Mouse (Mus musculus): Measurements from ENCODE around the gene Cutc.

The Cutc gene

GRCm38 (mm10) chr19:43753226-43753835, 535 bp downstream of the Cutc start:
- peak; percentile 87 for DNase-seq (ENCODE audit: low spot score)

GRCm38 (mm10) chr19:43754237-43754636, 1.4 kb downstream of the Cutc start:
- DNase-seq (ENCODE audit: low spot score) = no peak

- DNase-seq (ENCODE audit: low spot score) = no peak
Observed at GRCm38 (mm10) chr19:43754872-43755271, 2.1 kb downstream of the Cutc start.

- DNase-seq (ENCODE audit: low spot score) = peak; percentile 59
Observed at GRCm38 (mm10) chr19:43760504-43760903, 7.7 kb downstream of the Cutc start.

GRCm38 (mm10) chr19:43761543-43762256, 8.9 kb downstream of the Cutc start:
- DNase-seq (ENCODE audit: low spot score) = no peak

GRCm38 (mm10) chr19:43762410-43762809, 9.6 kb downstream of the Cutc start:
- DNase-seq (ENCODE audit: low spot score) = no peak

- no peak for DNase-seq (ENCODE audit: low spot score)
Observed at GRCm38 (mm10) chr19:43766451-43766850, 13.7 kb downstream of the Cutc start.

- DNase-seq (ENCODE audit: low spot score) = no peak
Observed at GRCm38 (mm10) chr19:43767549-43768322, 14.9 kb downstream of the Cutc start.

GRCm38 (mm10) chr19:43769366-43769960, 16.7 kb downstream of the Cutc start:
- DNase-seq (ENCODE audit: low spot score) = no peak

- DNase-seq (ENCODE audit: low spot score) = no peak
Observed at GRCm38 (mm10) chr19:43770584-43770983, 17.8 kb downstream of the Cutc start.

GRCm38 (mm10) chr19:43771499-43771969, 18.7 kb downstream of the Cutc start:
- no peak for DNase-seq (ENCODE audit: low spot score)

- no peak for DNase-seq (ENCODE audit: low spot score)
Observed at GRCm38 (mm10) chr19:43772311-43772710, 19.5 kb downstream of the Cutc start.

- no peak for DNase-seq (ENCODE audit: low spot score)
Observed at GRCm38 (mm10) chr19:43775433-43775832, 22.6 kb downstream of the Cutc start.

- DNase-seq (ENCODE audit: low spot score) = no peak
Observed at GRCm38 (mm10) chr19:43776561-43776960, 23.8 kb downstream of the Cutc start.

- DNase-seq (ENCODE audit: low spot score) = no peak
Observed at GRCm38 (mm10) chr19:43777308-43777707, 24.5 kb downstream of the Cutc start.

- no peak for DNase-seq (ENCODE audit: low spot score)
Observed at GRCm38 (mm10) chr19:43780391-43780790, 27.6 kb downstream of the Cutc start.

- no peak for DNase-seq (ENCODE audit: low spot score)
Observed at GRCm38 (mm10) chr19:43781980-43782379, 29.2 kb downstream of the Cutc start, which contains the start of gene Abcc2. TSS of gene Abcc2 (plus strand) at chr19:43782192.

- DNase-seq (ENCODE audit: low spot score) = no peak
Observed at GRCm38 (mm10) chr19:43784761-43785160, 32.0 kb downstream of the Cutc start.

GRCm38 (mm10) chr19:43786249-43787026, 33.6 kb downstream of the Cutc start:
- DNase-seq (ENCODE audit: low spot score) = no peak

- no peak for DNase-seq (ENCODE audit: low spot score)
Observed at GRCm38 (mm10) chr19:43789817-43790216, 37.0 kb downstream of the Cutc start.

- no peak for DNase-seq (ENCODE audit: low spot score)
Observed at GRCm38 (mm10) chr19:43792537-43792936, 39.7 kb downstream of the Cutc start.

GRCm38 (mm10) chr19:43793951-43794350, 41.2 kb downstream of the Cutc start:
- DNase-seq (ENCODE audit: low spot score) = no peak

Measured in MN1 (cell line).